Mouse (Mus musculus): ENCODE results near the gene Edf1.

- no peak for TF ChIP-seq CTCF (conservative IDR thresholded peaks at IDR 0.05 in 1 of 2, IDR thresholded peaks at IDR 0.05 in 1 of 2; ENCODE audit: low read depth in 2 of 2, low read length in 2 of 2)
- TF ChIP-seq USF1 (IDR thresholded peaks at IDR 0.05; ENCODE audit: low read depth, low read length): no peak
- no peak for TF ChIP-seq USF2 (conservative IDR thresholded peaks at IDR 0.05; ENCODE audit: low read depth, low read length)
- TF ChIP-seq CHD1 (IDR thresholded peaks at IDR 0.05; ENCODE audit: low read depth, low read length): no peak
- no peak for TF ChIP-seq HCFC1 (IDR thresholded peaks at IDR 0.05; ENCODE audit: low read depth, low read length)
- no peak for TF ChIP-seq EP300 (IDR thresholded peaks at IDR 0.05; ENCODE audit: low read length)
- no peak for TF ChIP-seq ZC3H11A (IDR thresholded peaks at IDR 0.05; ENCODE audit: low read depth, low read length)
- TF ChIP-seq MXI1 (IDR thresholded peaks at IDR 0.05; ENCODE audit: low read depth, low read length): no peak
Observed at GRCm38 (mm10) chr2:25584152-25584551, 26.5 kb downstream of the Edf1 start.
